Mouse (Mus musculus): ENCODE measurements around the gene Pax3. TPM values are rescaled to one million over a fixed set of nuclear protein-coding genes. Genes with fewer than 3 reads are reported as not detected.

The Pax3 gene
- polyA plus RNA-seq, 1 experiment, result 0.10 TPM

- no peak overlapping the region for H3K4me3 ChIP-seq
- H3K36me3 ChIP-seq (ENCODE audit: control insufficient read depth, insufficient read depth), result no peaks in the 10 kb centered on the region
- H3K4me2 ChIP-seq (ENCODE audit: low read depth), result peak overlapping the region; percentile 79
- H3ac ChIP-seq (ENCODE audit: control insufficient read depth, insufficient read length), result no peak overlapping the region
- no peaks in the 10 kb centered on the region for H3K27me3 ChIP-seq (ENCODE audit: control insufficient read depth, insufficient read depth, insufficient read length)
- no peak for TF ChIP-seq MYOD1 (IDR thresholded peaks at IDR 0.05; ENCODE audit: control insufficient read depth in 1 of 3, insufficient read length in 2 of 3, low read depth in 2 of 3)
- TF ChIP-seq CEBPB (IDR thresholded peaks at IDR 0.05; ENCODE audit: insufficient read depth, poor library complexity, severe bottlenecking), result no peak
- TF ChIP-seq REST (IDR thresholded peaks at IDR 0.05; ENCODE audit: insufficient read depth, insufficient read length), result no peak
- TF ChIP-seq MAX (IDR thresholded peaks at IDR 0.05; ENCODE audit: low read depth), result no peak
- no peaks in the 10 kb centered on the region for H3K79me2 ChIP-seq (ENCODE audit: control insufficient read depth, insufficient read depth)
Measured at GRCm38 (mm10) chr1:78182954-78183353, 14.0 kb downstream of the Pax3 start.

GRCm38 (mm10) chr1:78181882-78182281, 15.1 kb downstream of the Pax3 start:
- TF ChIP-seq REST (IDR thresholded peaks at IDR 0.05; ENCODE audit: insufficient read depth, insufficient read length) (no peak), MYOD1 (IDR thresholded peaks at IDR 0.05; ENCODE audit: control insufficient read depth in 1 of 3, insufficient read length in 2 of 3, low read depth in 2 of 3) (peak in 2 of 3 experiments; percentile 98 to 99), TCF12 (IDR thresholded peaks at IDR 0.05; ENCODE audit: insufficient read depth, poor library complexity, severe bottlenecking) (peak; percentile 90), TCF3 (IDR thresholded peaks at IDR 0.05; ENCODE audit: insufficient read length, low read depth) (peak; percentile 91), MYOG (IDR thresholded peaks at IDR 0.05; ENCODE audit: control insufficient read depth in 1 of 3, insufficient read depth in 1 of 3, insufficient read length in 2 of 3, low read depth in 2 of 3) (peak; percentile 75 to 97 (median 97))
- Histone ChIP-seq H3K4me2 (ENCODE audit: low read depth) (peak overlapping the region; percentile 79), H3K79me2 (ENCODE audit: control insufficient read depth, insufficient read depth) (no peaks in the 10 kb centered on the region), H3ac (ENCODE audit: control insufficient read depth, insufficient read length) (no peak overlapping the region), H3K36me3 (ENCODE audit: control insufficient read depth, insufficient read depth) (no peaks in the 10 kb centered on the region), H3K27me3 (ENCODE audit: control insufficient read depth, insufficient read depth, insufficient read length) (no peaks in the 10 kb centered on the region), H3K4me3 (no peak overlapping the region)

- Histone ChIP-seq H3K36me3 (ENCODE audit: control insufficient read depth, insufficient read depth) (no peaks in the 10 kb centered on the region), H3K27me3 (ENCODE audit: control insufficient read depth, insufficient read depth, insufficient read length) (no peaks in the 10 kb centered on the region), H3K4me3 (no peak overlapping the region), H3K4me2 (ENCODE audit: low read depth) (no peak overlapping the region), H3K79me2 (ENCODE audit: control insufficient read depth, insufficient read depth) (no peaks in the 10 kb centered on the region), H3ac (ENCODE audit: control insufficient read depth, insufficient read length) (no peak overlapping the region)
- no peak for TF ChIP-seq E2F4 (IDR thresholded peaks at IDR 0.05; ENCODE audit: insufficient read depth)
- TF ChIP-seq MAX (IDR thresholded peaks at IDR 0.05; ENCODE audit: low read depth), result no peak
- no peak for TF ChIP-seq SRF (IDR thresholded peaks at IDR 0.05; ENCODE audit: control insufficient read depth, insufficient read length, low read depth)
- TF ChIP-seq CEBPB (IDR thresholded peaks at IDR 0.05; ENCODE audit: insufficient read depth, poor library complexity, severe bottlenecking), result no peak
Measured at GRCm38 (mm10) chr1:78172334-78172733, 24.6 kb downstream of the Pax3 start.

- H3K4me2 ChIP-seq (ENCODE audit: low read depth), result no peak overlapping the region
- no peaks in the 10 kb centered on the region for H3K79me2 ChIP-seq (ENCODE audit: control insufficient read depth, insufficient read depth)
- no peak overlapping the region for H3K4me3 ChIP-seq
- no peaks in the 10 kb centered on the region for H3K27me3 ChIP-seq (ENCODE audit: control insufficient read depth, insufficient read depth, insufficient read length)
- TF ChIP-seq REST (IDR thresholded peaks at IDR 0.05; ENCODE audit: insufficient read depth, insufficient read length), result no peak
- TF ChIP-seq TCF3 (IDR thresholded peaks at IDR 0.05; ENCODE audit: insufficient read length, low read depth), result no peak
- no peak for TF ChIP-seq MYOD1 (IDR thresholded peaks at IDR 0.05; ENCODE audit: control insufficient read depth in 1 of 3, insufficient read length in 2 of 3, low read depth in 2 of 3)
- no peak for TF ChIP-seq MYOG (IDR thresholded peaks at IDR 0.05; ENCODE audit: control insufficient read depth in 1 of 3, insufficient read depth in 1 of 3, insufficient read length in 2 of 3, low read depth in 2 of 3)
- TF ChIP-seq CEBPB (IDR thresholded peaks at IDR 0.05; ENCODE audit: insufficient read depth, poor library complexity, severe bottlenecking), result no peak
- no peak for TF ChIP-seq MAX (IDR thresholded peaks at IDR 0.05; ENCODE audit: low read depth)
- no peak for TF ChIP-seq E2F4 (IDR thresholded peaks at IDR 0.05; ENCODE audit: insufficient read depth)
- TF ChIP-seq USF1 (IDR thresholded peaks at IDR 0.05; ENCODE audit: low read depth), result no peak
- TF ChIP-seq POLR2AphosphoS2 (IDR thresholded peaks at IDR 0.05; ENCODE audit: insufficient read length, low read depth), result no peak
- no peak for TF ChIP-seq TCF12 (IDR thresholded peaks at IDR 0.05; ENCODE audit: insufficient read depth, poor library complexity, severe bottlenecking)
- no peak for TF ChIP-seq POLR2A (IDR thresholded peaks at IDR 0.05; ENCODE audit: insufficient read length, low read depth)
- TF ChIP-seq SRF (IDR thresholded peaks at IDR 0.05; ENCODE audit: control insufficient read depth, insufficient read length, low read depth), result no peak
- no peaks in the 10 kb centered on the region for H3K36me3 ChIP-seq (ENCODE audit: control insufficient read depth, insufficient read depth)
- no peak overlapping the region for H3ac ChIP-seq (ENCODE audit: control insufficient read depth, insufficient read length)
Measured at GRCm38 (mm10) chr1:78171671-78172070, 25.3 kb downstream of the Pax3 start.

- no peaks in the 10 kb centered on the region for H3K79me2 ChIP-seq (ENCODE audit: control insufficient read depth, insufficient read depth)
- H3ac ChIP-seq (ENCODE audit: control insufficient read depth, insufficient read length), result no peak overlapping the region
- H3K4me2 ChIP-seq (ENCODE audit: low read depth), result no peak overlapping the region
- H3K36me3 ChIP-seq (ENCODE audit: control insufficient read depth, insufficient read depth), result no peaks in the 10 kb centered on the region
- no peak overlapping the region for H3K4me3 ChIP-seq
- TF ChIP-seq USF1 (IDR thresholded peaks at IDR 0.05; ENCODE audit: low read depth) (no peak), CEBPB (IDR thresholded peaks at IDR 0.05; ENCODE audit: insufficient read depth, poor library complexity, severe bottlenecking) (no peak), TCF12 (IDR thresholded peaks at IDR 0.05; ENCODE audit: insufficient read depth, poor library complexity, severe bottlenecking) (no peak), MAX (IDR thresholded peaks at IDR 0.05; ENCODE audit: low read depth) (no peak), MYOD1 (IDR thresholded peaks at IDR 0.05; ENCODE audit: control insufficient read depth in 1 of 3, insufficient read length in 2 of 3, low read depth in 2 of 3) (no peak), E2F4 (IDR thresholded peaks at IDR 0.05; ENCODE audit: insufficient read depth) (no peak), POLR2AphosphoS2 (IDR thresholded peaks at IDR 0.05; ENCODE audit: insufficient read length, low read depth) (no peak), SRF (IDR thresholded peaks at IDR 0.05; ENCODE audit: control insufficient read depth, insufficient read length, low read depth) (no peak), TCF3 (IDR thresholded peaks at IDR 0.05; ENCODE audit: insufficient read length, low read depth) (no peak), REST (IDR thresholded peaks at IDR 0.05; ENCODE audit: insufficient read depth, insufficient read length) (no peak), POLR2A (IDR thresholded peaks at IDR 0.05; ENCODE audit: insufficient read length, low read depth) (no peak), MYOG (IDR thresholded peaks at IDR 0.05; ENCODE audit: control insufficient read depth in 1 of 3, insufficient read depth in 1 of 3, insufficient read length in 2 of 3, low read depth in 2 of 3) (no peak)
- H3K27me3 ChIP-seq (ENCODE audit: control insufficient read depth, insufficient read depth, insufficient read length), result no peaks in the 10 kb centered on the region
Measured at GRCm38 (mm10) chr1:78170771-78171170, 26.2 kb downstream of the Pax3 start.
